Mouse (Mus musculus): ENCODE measurements around the gene Dgkk. TPM values are rescaled to one million over a fixed set of nuclear protein-coding genes. Genes with fewer than 3 reads are reported as not detected.
"Not testable (repeated sequence)": the region's sequence is repeated elsewhere in the genome, so short reads cannot be mapped to it uniquely, and the experiment has no call there.

Gene Dgkk
- under 1 TPM in 1 of 2 experiments, not detected in 1; 0.08 TPM for total RNA-seq (2021)
- long read RNA-seq, experiment 1: 0 reads
- long read RNA-seq, experiment 2: 0 reads

DNA sequence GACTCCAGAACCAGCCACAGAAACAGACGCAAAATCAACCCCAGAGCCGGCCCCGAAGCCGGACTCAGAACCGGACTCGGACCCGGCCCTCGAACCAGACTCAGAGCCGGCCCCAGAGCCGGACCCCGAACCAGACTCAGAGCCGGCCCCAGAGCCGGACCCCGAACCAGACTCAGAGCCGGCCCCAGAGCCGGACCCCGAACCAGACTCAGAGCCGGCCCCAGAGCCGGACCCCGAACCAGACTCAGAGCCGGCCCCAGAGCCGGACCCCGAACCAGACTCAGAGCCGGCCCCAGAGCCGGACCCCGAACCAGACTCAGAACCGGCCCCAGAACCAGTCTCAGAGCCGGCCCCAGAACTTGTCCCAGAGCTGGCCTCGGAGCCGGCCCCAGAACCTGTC is at the start of gene Dgkk:
Dgkk (plus strand) TSS at position 301 of the 400 bp plus-strand sequence.
- intact Hi-C loops (cut with DNase I; ENCODE audit: low total_unique reads); DNase-seq: not testable (repeated sequence)

DNA sequence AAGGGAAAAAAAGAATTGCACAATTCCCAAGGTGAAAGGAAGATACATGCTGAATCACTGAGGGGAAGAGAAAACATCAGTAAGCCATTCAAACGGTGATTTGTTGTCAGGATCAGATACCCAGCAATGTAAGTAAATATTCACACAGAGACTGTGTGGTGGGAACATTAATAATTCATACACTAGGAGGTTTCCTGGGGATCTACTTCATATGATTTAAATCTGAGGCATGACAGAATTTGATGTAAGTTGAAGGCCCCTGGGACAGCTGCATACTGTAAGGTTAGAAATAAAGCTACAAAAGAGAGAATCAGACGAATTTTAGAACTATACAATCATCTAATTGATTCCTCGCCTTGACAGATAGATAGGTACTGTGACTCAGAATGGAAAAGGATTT is 45.1 kb upstream of the Dgkk start:
- DNase-seq: no peak
- intact Hi-C loops (cut with DNase I; ENCODE audit: low total_unique reads): no loop called here

DNA sequence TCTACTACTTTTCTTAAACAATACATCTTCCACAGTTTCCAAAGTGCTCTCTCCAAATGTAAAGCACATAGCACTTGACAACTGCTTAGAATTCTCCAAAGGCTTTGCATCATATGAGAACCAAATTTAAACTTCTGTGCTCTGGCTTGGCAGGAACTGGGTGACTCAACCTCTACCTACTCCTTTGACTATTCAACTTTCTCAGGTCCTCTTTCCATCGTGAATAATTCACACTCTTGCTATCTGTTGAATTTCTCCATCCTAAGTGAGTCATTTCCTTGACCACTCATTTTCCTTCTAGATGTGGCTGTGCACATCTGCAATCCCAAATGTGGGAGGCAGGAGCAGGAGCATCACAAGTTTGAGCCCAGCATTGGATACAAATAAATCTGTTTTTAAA is 28.4 kb upstream of the Dgkk start:
- intact Hi-C loops (cut with DNase I; ENCODE audit: low total_unique reads): no loop called here
- DNase-seq: no peak

- intact Hi-C loops (cut with DNase I; ENCODE audit: low total_unique reads): no loop called here
These were observed 27.5 kb upstream of the Dgkk start for GRCm38 (mm10) chrX:6751549-6752047.

DNA sequence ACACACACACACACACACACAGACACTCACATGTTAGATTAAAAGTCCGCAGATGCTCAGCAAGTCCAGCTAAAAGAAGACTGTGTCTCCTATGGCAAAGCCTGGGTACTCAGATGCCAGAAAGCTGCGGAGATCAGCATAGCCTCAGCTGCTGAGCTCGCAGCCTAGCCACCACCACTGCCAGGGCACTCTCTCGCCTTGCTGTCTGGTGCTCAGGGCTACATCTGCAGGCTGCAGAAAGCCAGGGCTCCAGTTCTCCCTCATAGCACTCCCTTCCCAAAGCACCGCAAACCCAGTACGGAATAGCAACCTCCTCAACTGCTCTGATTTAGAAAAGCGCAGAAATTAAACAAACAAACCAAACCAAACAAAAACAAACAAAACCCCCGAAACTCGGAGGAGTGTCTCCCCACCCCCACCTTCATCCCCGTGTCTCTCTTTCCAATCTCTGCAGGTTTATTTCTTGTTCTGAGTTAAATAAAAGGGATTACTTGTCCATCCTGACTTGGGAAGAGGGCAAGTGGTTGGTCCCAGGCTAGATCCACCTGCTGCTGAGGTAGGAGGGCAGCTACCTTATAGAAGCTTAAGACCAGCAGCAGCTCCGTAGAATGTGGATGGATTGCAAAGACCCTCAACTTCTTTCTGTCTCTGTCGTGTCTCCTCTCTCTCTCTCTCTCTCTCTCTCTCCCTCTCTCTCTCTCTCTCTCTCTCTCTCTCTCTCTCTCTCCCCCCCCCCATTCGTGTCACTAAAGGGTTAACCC is 1.4 kb upstream of the Dgkk start:
- DNase-seq: peak; percentile 4
- intact Hi-C loops (cut with DNase I; ENCODE audit: low total_unique reads): no loop called here

More at GRCm38 (mm10) chrX:6751549-6752047, 27.5 kb upstream of the Dgkk start:
- DNase-seq: no peak

- intact Hi-C loops (cut with DNase I; ENCODE audit: low total_unique reads): no loop called here
- peak; percentile 6 for DNase-seq
These were observed 862 bp upstream of the Dgkk start for GRCm38 (mm10) chrX:6778250-6778637.

DNA sequence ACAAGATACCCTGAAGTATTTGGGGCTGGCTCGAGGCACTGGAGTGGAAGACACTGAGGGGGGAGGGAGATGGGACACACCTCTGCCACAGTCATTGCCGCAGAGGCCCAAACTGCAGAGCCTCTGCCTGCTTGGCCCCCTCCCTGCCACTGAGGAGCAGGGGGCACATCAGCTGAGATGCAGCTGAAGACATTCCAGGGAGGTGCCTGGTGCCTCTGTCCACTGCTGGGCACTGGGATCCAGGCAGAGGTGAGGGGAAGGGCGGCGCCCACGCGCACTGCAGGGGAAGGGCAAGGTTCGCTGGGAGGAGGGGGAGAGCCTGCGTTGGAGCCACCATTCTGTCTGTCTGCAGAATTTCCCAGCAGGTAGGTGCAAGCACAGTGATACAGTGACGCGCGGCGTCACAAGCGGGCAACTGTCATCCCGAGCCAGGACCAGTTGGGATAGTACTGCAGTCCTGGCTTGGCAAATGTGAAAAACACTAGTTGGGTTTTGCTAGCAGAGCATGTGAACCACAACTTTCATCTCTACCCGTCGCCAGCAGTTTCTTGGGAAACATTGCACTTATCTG is 948 bp downstream of the Dgkk start:
- intact Hi-C loops (cut with DNase I; ENCODE audit: low total_unique reads): no loop called here

DNA sequence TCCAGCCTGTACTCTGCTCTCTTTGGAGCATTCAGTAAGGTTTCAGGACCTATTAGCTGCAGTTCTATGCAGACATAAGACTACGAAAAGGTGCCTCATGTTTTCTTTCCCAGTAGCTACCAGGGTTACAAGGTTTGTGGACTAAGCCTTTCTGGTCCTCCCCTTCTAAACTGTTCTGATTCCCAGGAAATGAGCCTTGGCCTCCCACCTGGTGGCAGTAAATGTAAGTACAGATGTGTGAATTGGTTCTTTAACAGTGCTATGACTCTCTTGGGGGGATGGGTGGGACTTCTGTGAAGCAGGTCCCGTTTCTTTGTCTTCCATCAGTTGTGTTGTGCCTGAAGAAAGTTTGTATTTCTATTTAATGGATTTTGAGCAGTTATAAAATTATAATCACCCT is 53.4 kb downstream of the Dgkk start:
- intact Hi-C loops (cut with DNase I; ENCODE audit: low total_unique reads): no loop called here
- DNase-seq: no peak

More for the DNA sequence above, 948 bp downstream of the Dgkk start:
- no peak for DNase-seq

GRCm38 (mm10) chrX:6853466-6853865 is 74.4 kb downstream of the Dgkk start:
- intact Hi-C loops (cut with DNase I; ENCODE audit: low total_unique reads): no loop called here
- DNase-seq: no peak

- no peak for DNase-seq
- intact Hi-C loops (cut with DNase I; ENCODE audit: low total_unique reads): no loop called here
These were observed 75.0 kb downstream of the Dgkk start for GRCm38 (mm10) chrX:6854136-6854535.

- intact Hi-C loops (cut with DNase I; ENCODE audit: low total_unique reads): no loop called here
- DNase-seq: no peak
These were observed 114.8 kb downstream of the Dgkk start for GRCm38 (mm10) chrX:6893933-6894332.

DNA sequence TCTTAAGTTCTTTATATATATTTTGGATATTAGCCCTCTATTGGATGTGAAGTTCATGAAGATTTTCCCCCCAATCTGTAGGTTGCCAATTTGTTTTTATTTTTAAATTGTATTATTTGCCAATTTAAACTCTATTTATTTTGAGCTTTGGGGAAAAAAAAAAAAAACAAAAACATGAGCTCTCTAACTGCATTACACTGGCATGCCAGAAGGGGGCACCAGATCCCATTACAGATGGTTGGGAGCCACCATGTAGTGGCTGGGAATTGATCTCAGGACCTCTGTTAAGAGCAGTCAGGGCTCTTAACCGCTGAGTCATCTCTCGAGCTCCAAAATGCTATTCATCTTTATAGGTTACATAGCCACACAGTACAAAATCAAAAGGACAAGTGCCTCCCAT is 131.9 kb downstream of the Dgkk start:
- no peak for DNase-seq
- intact Hi-C loops (cut with DNase I; ENCODE audit: low total_unique reads): no loop called here

DNA sequence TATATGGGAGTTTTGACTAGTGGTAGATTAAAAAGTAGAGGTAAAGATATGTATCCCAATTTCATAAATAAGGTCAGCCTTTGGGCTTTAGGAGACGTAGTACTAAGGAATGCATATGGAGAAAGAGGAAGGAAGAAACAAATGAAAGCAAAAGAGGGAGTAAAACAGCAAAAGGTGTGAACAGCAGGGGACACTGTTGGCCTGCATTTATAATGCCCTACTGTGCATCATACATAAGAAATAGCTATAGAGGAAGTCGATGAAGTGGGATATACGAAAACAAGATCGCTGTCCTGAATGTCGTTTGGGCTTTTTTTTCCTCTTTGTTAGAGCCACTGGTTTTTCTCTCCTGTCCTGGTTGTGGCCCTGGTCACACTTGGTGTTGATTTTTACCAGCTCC is 143.1 kb downstream of the Dgkk start:
- no peak for DNase-seq
- intact Hi-C loops (cut with DNase I; ENCODE audit: low total_unique reads): no loop called here

DNA sequence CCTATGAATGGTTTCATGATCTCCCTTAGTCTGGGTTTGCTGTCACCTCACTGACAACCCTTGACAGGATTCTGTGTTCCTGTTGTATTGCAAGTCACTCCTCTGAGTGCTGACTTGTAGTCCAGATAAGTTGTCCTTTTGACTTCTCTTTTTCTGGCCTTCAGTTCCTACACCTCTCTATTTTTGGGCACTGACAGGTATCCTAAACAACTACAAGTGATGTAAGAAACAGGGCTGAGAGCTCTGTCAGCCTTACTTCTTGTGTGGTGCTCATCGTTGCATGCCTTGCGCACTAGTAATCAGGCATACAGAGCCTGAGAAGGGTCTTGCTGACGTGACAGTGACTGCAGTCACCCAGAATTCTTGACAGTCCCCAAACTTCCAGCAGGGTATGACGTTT is 147.1 kb downstream of the Dgkk start:
- intact Hi-C loops (cut with DNase I; ENCODE audit: low total_unique reads): no loop called here
- DNase-seq: no peak

- DNase-seq: no peak
- intact Hi-C loops (cut with DNase I; ENCODE audit: low total_unique reads): no loop called here
These were observed 189.5 kb downstream of the Dgkk start for GRCm38 (mm10) chrX:6968598-6968997.

- intact Hi-C loops (cut with DNase I; ENCODE audit: low total_unique reads): no loop called here
- no peak for DNase-seq
These were observed 192.8 kb downstream of the Dgkk start for GRCm38 (mm10) chrX:6971956-6972355.

- DNase-seq; intact Hi-C loops (cut with DNase I; ENCODE audit: low total_unique reads): not testable (repeated sequence)
These were observed 204.8 kb downstream of the Dgkk start for GRCm38 (mm10) chrX:6983916-6984315.

Data from gastrocnemius, postnatal 14 days (tissue).